Mouse (Mus musculus) layer of hippocampus, adult 18-20 months (tissue): ENCODE results near the gene Aprt. TPM values are rescaled to one million over a fixed set of nuclear protein-coding genes. Genes with fewer than 3 reads are reported as not detected.

Experiments used
- DNase-seq, 2 experiments: peaks; one replicate each; pipeline ENCODE4 v3.0.0; 2022; ENCODE audit warnings: low spot score in 2 of 2
- microRNA-seq, 2 experiments: library from miRNA; unstranded; fragments of <30 nt; microRNA quantifications; one replicate each; pipeline ENCODE4 v1.2.0; 2021
- total RNA-seq, 2 experiments: library from RNA; stranded (reverse); gene quantifications; 2 replicates each; pipeline ENCODE4 v1.2.3; 2021

Aprt gene
- total RNA-seq, 2 experiments from 2014 or later, result 58.1 to 61.6 TPM

DNA sequence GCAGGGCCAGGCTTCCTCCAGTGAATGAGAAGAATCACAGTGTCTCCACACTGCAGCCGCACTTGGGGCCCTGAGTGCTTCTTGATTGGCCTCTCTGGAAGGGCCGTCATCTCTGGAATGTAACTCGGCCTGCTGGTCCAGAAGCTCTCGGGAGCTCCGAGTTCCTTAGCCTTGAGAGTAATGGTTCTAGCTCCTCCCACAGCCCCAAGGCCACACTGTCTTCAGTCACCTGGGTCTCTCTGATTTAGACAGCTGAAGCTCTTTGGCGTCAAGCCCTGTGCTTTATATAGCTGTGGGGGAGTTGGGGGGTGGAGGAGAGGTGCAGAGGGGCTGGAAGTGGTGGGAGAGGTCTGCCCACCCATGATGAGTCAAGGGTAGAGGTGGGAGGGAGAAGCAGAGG, 39.7 kb downstream of the Aprt start:
- no peak for DNase-seq

DNA sequence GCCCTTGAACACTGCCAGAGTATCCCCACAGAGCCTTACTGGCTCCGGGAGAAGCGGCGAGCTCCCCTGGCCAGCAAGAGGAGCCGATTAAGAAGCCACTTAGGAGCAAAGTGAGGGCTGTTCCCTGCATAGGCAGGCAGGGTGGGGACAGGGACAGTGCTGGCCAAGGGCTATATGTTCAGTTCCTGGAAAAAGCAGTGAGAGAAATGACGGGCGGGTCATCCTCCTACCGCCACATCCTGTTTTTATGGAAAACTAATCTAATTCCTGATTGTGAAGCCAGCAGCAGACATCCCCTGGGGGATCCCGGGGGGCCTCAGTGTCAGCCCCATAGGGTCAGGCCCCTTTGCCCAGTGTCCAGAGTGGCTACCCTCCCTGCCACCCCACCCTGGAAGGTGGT, 45.4 kb downstream of the Aprt start:
- DNase-seq, result no peak

GRCm38 (mm10) chr8:122529159-122529558, 47.5 kb downstream of the Aprt start:
- DNase-seq, result no peak

- DNase-seq, result no peak
Measured at GRCm38 (mm10) chr8:122527937-122528336, 48.8 kb downstream of the Aprt start.

GRCm38 (mm10) chr8:122526526-122527170, 50.1 kb downstream of the Aprt start:
- no peak for DNase-seq

GRCm38 (mm10) chr8:122526084-122526483, 50.6 kb downstream of the Aprt start:
- no peak for DNase-seq

DNA sequence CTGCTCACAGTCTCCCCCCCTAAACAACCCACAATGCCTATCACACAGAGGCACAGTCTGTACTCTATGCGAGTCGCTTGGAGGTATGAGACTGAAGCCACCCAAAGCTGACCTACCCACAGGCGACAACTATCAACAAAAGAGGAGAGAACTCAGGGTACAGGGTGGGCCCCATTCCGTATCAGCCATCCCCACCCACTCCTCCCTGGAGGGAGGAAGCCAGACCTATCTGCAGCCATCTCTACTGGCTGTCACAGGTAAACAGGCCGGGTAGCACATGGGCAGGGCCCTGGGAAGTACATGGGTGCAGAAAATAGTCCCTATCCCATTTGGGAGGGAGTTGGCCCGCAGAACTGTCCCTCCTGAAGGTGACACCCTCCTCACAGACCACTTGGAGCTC, 51.7 kb downstream of the Aprt start:
- no peak for DNase-seq

Small RNAs within 50 kb of the gene (microRNA-seq; reads per million reads assigned to microRNA genes)
- 0 reads per million in 2 experiments for gene Mir6396

Other genes with a start within 250 kb of the Aprt start
- gene Trhr2, start 216.2 kb downstream of the Aprt start, total RNA-seq, result 1 to 10 TPM in 1 of 2 experiments, under 1 TPM in 1; 0.41 to 1.3 TPM
- gene Zc3h18, start 200.3 kb downstream of the Aprt start, total RNA-seq, result 10 to 100 TPM; 38.8 to 39.5 TPM
- not detected for gene Il17c, start 154.9 kb downstream of the Aprt start, total RNA-seq
- gene Cyba, start 144.0 kb downstream of the Aprt start, total RNA-seq, result 10 to 100 TPM; 10.8 to 11.3 TPM
- 10 to 100 TPM; 18.5 to 22.1 TPM for gene Mvd, start 133.5 kb downstream of the Aprt start, total RNA-seq
- gene Snai3, start 116.2 kb downstream of the Aprt start, total RNA-seq, result not detected
- 10 to 100 TPM; 40.3 to 45.5 TPM for gene Rnf166, start 100.8 kb downstream of the Aprt start, total RNA-seq
- gene Ctu2, start 100.8 kb downstream of the Aprt start, total RNA-seq, result 10 to 100 TPM; 21.1 to 22.3 TPM
- gene Piezo1, start 25.6 kb downstream of the Aprt start, total RNA-seq, result 1 to 10 TPM; 3.2 to 3.5 TPM
- 1 to 10 TPM; 1.2 to 1.8 TPM for gene Cdt1, start 8.9 kb downstream of the Aprt start, total RNA-seq
- 10 to 100 TPM; 10.2 to 10.9 TPM for gene Galns, start 34.6 kb upstream of the Aprt start, total RNA-seq
- 10 to 100 TPM; 82.1 to 82.7 TPM for gene Trappc2l, start 34.7 kb upstream of the Aprt start, total RNA-seq
- gene Pabpn1l, start 45.8 kb upstream of the Aprt start, total RNA-seq, result not detected
- 10 to 100 TPM; 46.3 to 52.5 TPM for gene Cbfa2t3, start 122.2 kb upstream of the Aprt start, total RNA-seq
- 10 to 100 TPM; 17.7 to 21.0 TPM for gene Acsf3, start 198.6 kb upstream of the Aprt start, total RNA-seq